Mouse (Mus musculus): ENCODE measurements at regions not wholly inside any gene's neighbourhood (a gene's known extent, or its start where the extent isn't known, plus 50 kb on each side); places are given as distances from the start of the nearest gene placed in this dataset.

DNA sequence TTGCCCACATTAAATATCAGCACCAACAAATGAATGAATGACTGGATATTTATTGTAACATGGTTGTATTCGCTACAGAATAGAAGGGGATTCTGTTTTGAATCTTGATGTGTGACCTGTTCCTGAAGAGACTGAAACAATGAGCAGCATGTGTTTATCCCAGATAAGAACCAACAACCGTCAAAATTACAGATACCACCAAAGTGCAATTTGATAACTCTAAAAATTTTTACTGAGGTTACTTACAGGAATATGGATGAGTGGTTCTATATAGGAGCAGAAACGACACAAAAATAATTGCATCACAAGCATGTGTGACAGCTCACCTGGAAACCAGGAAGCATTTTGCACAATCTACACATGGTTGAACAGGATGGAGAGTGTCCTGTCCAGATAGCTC is 744.4 kb downstream of the Triml1 start:
- in situ Hi-C loops (cut with MboI; ENCODE audit: low pct_ligation_motif_present, low pct_unique_long_range_greater_than_20kb, low sequenced_read_pairs): no loop called here

DNA sequence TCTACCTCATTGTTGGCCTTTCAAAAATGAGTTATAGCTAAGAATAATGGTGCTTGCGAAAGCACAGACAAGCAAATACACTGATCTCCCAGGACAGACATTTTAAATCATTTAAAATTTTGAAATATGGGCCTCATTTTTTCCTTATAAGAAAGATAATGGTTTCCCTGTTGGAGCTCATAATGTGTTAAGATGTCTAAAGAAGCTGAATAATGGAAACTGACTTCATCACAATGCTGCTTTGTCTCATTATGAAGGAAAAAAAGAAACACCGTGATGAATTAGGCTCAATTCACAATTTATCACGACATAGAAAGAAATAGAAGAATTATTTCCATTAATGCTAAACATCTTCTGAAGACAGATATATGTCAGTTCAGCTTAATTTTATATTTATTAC is 752.5 kb downstream of the Triml1 start:
- Histone ChIP-seq H3K9ac (ENCODE audit: insufficient read depth, low read depth) (no peak overlapping the region), H3K27me3 (replicated peaks) (no peaks in the 10 kb centered on the region), H3K36me3 (replicated peaks in 1 of 2; ENCODE audit: control insufficient read depth in 1 of 2, insufficient read depth in 1 of 2, low read length in 1 of 2) (no peaks in the 10 kb centered on the region), H3K9me3 (replicated peaks; ENCODE audit: low read length) (peaks cover 13% of the 10 kb centered on the region), H3K27ac (ENCODE audit: insufficient read depth, low read depth) (no peak overlapping the region), H3K4me2 (ENCODE audit: insufficient read depth, low read depth, poor library complexity, severe bottlenecking) (no peak overlapping the region), H3K4me1 (ENCODE audit: control insufficient read depth in 1 of 2, insufficient read depth in 2 of 2) (no peaks in the 10 kb centered on the region), H3K79me2 (replicated peaks; ENCODE audit: control insufficient read depth, extremely low read depth, insufficient read depth, poor library complexity, severe bottlenecking) (no peaks in the 10 kb centered on the region), H3K4me3 (replicated peaks in 1 of 3; ENCODE audit: low read depth in 2 of 3, low read length in 2 of 3, poor library complexity in 1 of 3) (no peak overlapping the region)
- dilution Hi-C loops (cut with MboI; ENCODE audit: extremely low pct_ligation_motif_present, extremely low pct_unique_long_range_greater_than_20kb, low sequenced_read_pairs) (no loop called here), in situ Hi-C loops (cut with MboI; ENCODE audit: low pct_ligation_motif_present, low pct_unique_long_range_greater_than_20kb, low sequenced_read_pairs) (no loop called here)
- TF ChIP-seq SIN3A (IDR thresholded peaks at IDR 0.05; ENCODE audit: low read length): no peak
- no peak for DNase-seq (ENCODE audit: extremely low read depth)

More for the DNA sequence above, 744.4 kb downstream of the Triml1 start:
- DNase-seq (ENCODE audit: extremely low read depth): no peak
- no peaks in the 10 kb centered on the region for H3K27me3 ChIP-seq (replicated peaks)
- H3K9me3 ChIP-seq (replicated peaks; ENCODE audit: low read length): peaks cover 9% of the 10 kb centered on the region
- H3K4me2 ChIP-seq (ENCODE audit: insufficient read depth, low read depth, poor library complexity, severe bottlenecking): no peak overlapping the region
- H3K79me2 ChIP-seq (replicated peaks; ENCODE audit: control insufficient read depth, extremely low read depth, insufficient read depth, poor library complexity, severe bottlenecking): no peaks in the 10 kb centered on the region
- no peak overlapping the region for H3K4me3 ChIP-seq (replicated peaks in 1 of 3; ENCODE audit: low read depth in 2 of 3, low read length in 2 of 3, poor library complexity in 1 of 3)
- TF ChIP-seq ZNF384 (IDR thresholded peaks at IDR 0.05; ENCODE audit: low read depth, low read length) (no peak), JUN (IDR thresholded peaks at IDR 0.05; ENCODE audit: insufficient read depth, low read depth, low read length) (no peak), MAZ (IDR thresholded peaks at IDR 0.05; ENCODE audit: low read depth, low read length) (no peak), NELFE (IDR thresholded peaks at IDR 0.05; ENCODE audit: low read depth, low read length) (no peak), TBP (conservative IDR thresholded peaks at IDR 0.05; ENCODE audit: low read depth, low read length) (no peak)
- dilution Hi-C loops (cut with MboI; ENCODE audit: extremely low pct_ligation_motif_present, extremely low pct_unique_long_range_greater_than_20kb, low sequenced_read_pairs): no loop called here
- H3K4me1 ChIP-seq (ENCODE audit: control insufficient read depth in 1 of 2, insufficient read depth in 2 of 2): no peaks in the 10 kb centered on the region
- H3K9ac ChIP-seq (ENCODE audit: insufficient read depth, low read depth): no peak overlapping the region
- H3K27ac ChIP-seq (ENCODE audit: insufficient read depth, low read depth): no peak overlapping the region
- no peaks in the 10 kb centered on the region for H3K36me3 ChIP-seq (replicated peaks in 1 of 2; ENCODE audit: control insufficient read depth in 1 of 2, insufficient read depth in 1 of 2, low read length in 1 of 2)

DNA sequence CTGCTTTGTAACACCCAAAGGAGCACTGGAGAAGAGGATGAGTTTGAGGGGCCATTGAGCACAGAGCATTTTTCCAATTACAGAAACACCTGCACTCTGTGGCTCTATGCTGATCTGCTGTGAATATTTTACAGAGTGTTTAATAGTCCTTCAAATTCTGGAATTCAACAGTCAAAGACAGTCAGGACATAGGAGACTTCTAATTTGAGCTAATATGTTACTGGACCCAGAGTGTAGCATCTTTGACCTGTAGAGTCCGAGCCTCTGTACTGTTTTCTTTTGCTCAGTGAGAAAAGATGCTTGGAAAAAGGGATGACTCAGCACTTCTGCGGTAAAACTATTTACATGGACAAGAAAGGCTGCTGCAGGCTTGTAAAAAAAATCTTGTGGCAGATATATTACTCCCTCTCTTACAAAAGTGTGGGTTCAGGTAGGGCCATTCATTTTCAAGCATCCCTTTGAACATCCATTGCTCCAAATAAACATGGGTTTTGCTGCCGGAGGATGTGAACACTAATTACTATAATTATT is 793.1 kb downstream of the Triml1 start:
- Histone ChIP-seq H3K79me2 (replicated peaks; ENCODE audit: control insufficient read depth, extremely low read depth, insufficient read depth, poor library complexity, severe bottlenecking) (no peaks in the 10 kb centered on the region), H3K4me1 (ENCODE audit: control insufficient read depth in 1 of 2, insufficient read depth in 2 of 2) (no peaks in the 10 kb centered on the region), H3K36me3 (replicated peaks in 1 of 2; ENCODE audit: control insufficient read depth in 1 of 2, insufficient read depth in 1 of 2, low read length in 1 of 2) (no peaks in the 10 kb centered on the region), H3K9ac (ENCODE audit: insufficient read depth, low read depth) (no peak overlapping the region), H3K4me2 (ENCODE audit: insufficient read depth, low read depth, poor library complexity, severe bottlenecking) (no peak overlapping the region), H3K4me3 (replicated peaks in 1 of 3; ENCODE audit: low read depth in 2 of 3, low read length in 2 of 3, poor library complexity in 1 of 3) (no peak overlapping the region), H3K27ac (ENCODE audit: insufficient read depth, low read depth) (no peak overlapping the region), H3K9me3 (replicated peaks; ENCODE audit: low read length) (peaks cover 25% of the 10 kb centered on the region), H3K27me3 (replicated peaks) (no peaks in the 10 kb centered on the region)
- dilution Hi-C loops (cut with MboI; ENCODE audit: extremely low pct_ligation_motif_present, extremely low pct_unique_long_range_greater_than_20kb, low sequenced_read_pairs): no loop called here
- in situ Hi-C loops (cut with MboI; ENCODE audit: low pct_ligation_motif_present, low pct_unique_long_range_greater_than_20kb, low sequenced_read_pairs): no loop called here
- TF ChIP-seq CTCF (conservative IDR thresholded peaks at IDR 0.05 in 1 of 2, IDR thresholded peaks at IDR 0.05 in 1 of 2; ENCODE audit: low read depth in 2 of 2, low read length in 2 of 2) (no peak), MAFK (IDR thresholded peaks at IDR 0.05; ENCODE audit: insufficient replicate concordance, low read length) (peak; percentile 69; the same call in 1 of the 2 replicates)
- DNase-seq (ENCODE audit: extremely low read depth): no peak

Data from CH12.LX (cell line).